9 mouse cellular contexts compared by ENCODE assay signal in genomic region chr11:75912944-75913657, GRCm38 (mm10). TPM values are rescaled to one million over a fixed set of nuclear protein-coding genes. Genes with fewer than 3 reads are reported as not detected.
DNase-seq lines count a peak whose midpoint lies in the region; ATAC-seq and TF ChIP-seq lines count a peak whose summit lies in the region.
"Had no signal": no experiment of that assay in that cellular context is flagged by ENCODE, and none has a peak within 500 bp of the region (broad histone marks: within the 10 kb centered on the region; RNA-seq: fewer than 3 reads in every experiment).

No protein-coding gene starts in this region.

- peak; percentile 22; the same call in 1 of the 2 replicates for TF ChIP-seq POLR2A in small intestine, adult 2 months (IDR thresholded peaks at IDR 0.05; ENCODE audit: low read depth, low read length)

- TF ChIP-seq CTCF in small intestine, adult 2 months (IDR thresholded peaks at IDR 0.05; ENCODE audit: extremely low read depth, insufficient read length, insufficient replicate concordance, low read depth, low read length), result peak; percentile 79; the same call in 1 of the 2 replicates

- H3K4me1 ChIP-seq in midbrain, embryonic 11.5 days (ENCODE audit: control insufficient read depth, insufficient read depth, low read length), result no peaks in the 10 kb centered on the region
- peaks cover 12% of the 10 kb centered on the region; the same call in 1 of the 2 replicates for H3K4me1 ChIP-seq in midbrain, embryonic 13.5 days (replicated peaks)
- no peaks in the 10 kb centered on the region for H3K4me1 ChIP-seq in embryonic facial prominence, embryonic 14.5 days (ENCODE audit: control insufficient read depth, insufficient read depth, low read length)
- H3K4me1 ChIP-seq in small intestine, adult 2 months (ENCODE audit: control insufficient read depth, insufficient read depth, insufficient read length, low read length), result peaks cover 3% of the 10 kb centered on the region
- H3K4me1 ChIP-seq: neural tube, embryonic 12.5 days had no signal

- no peak overlapping the region for H3K4me2 ChIP-seq in midbrain, embryonic 11.5 days
- no peak overlapping the region for H3K4me2 ChIP-seq in midbrain, embryonic 13.5 days (replicated peaks)
- H3K4me2 ChIP-seq in embryonic facial prominence, embryonic 14.5 days (ENCODE audit: low read depth, low read length), result no peak overlapping the region
- H3K4me2 ChIP-seq: neural tube, embryonic 12.5 days had no signal

- H3K4me3 ChIP-seq in midbrain, embryonic 11.5 days (ENCODE audit: low read depth, low read length), result no peak overlapping the region
- no peak overlapping the region for H3K4me3 ChIP-seq in midbrain, embryonic 13.5 days (replicated peaks)
- H3K4me3 ChIP-seq in embryonic facial prominence, embryonic 14.5 days (ENCODE audit: low read depth, low read length), result no peak overlapping the region
- no peak overlapping the region for H3K4me3 ChIP-seq in small intestine, adult 2 months (ENCODE audit: low read depth, low read length)
- H3K4me3 ChIP-seq: neural tube, embryonic 12.5 days had no signal

- H3K9ac ChIP-seq in midbrain, embryonic 11.5 days (ENCODE audit: low read length), result no peak overlapping the region
- no peak overlapping the region for H3K9ac ChIP-seq in midbrain, embryonic 13.5 days (replicated peaks)
- no peak overlapping the region for H3K9ac ChIP-seq in embryonic facial prominence, embryonic 14.5 days (ENCODE audit: low read depth, low read length)
- H3K9ac ChIP-seq: neural tube, embryonic 12.5 days had no signal

- H3K36me3 ChIP-seq in midbrain, embryonic 11.5 days (ENCODE audit: control insufficient read depth, insufficient read depth, low read length), result no peaks in the 10 kb centered on the region
- H3K36me3 ChIP-seq in midbrain, embryonic 13.5 days, result no peaks in the 10 kb centered on the region
- H3K36me3 ChIP-seq in embryonic facial prominence, embryonic 14.5 days (ENCODE audit: control insufficient read depth, insufficient read depth, low read length), result no peaks in the 10 kb centered on the region
- peaks cover 4% of the 10 kb centered on the region for H3K36me3 ChIP-seq in small intestine, adult 2 months (ENCODE audit: control insufficient read depth, insufficient read depth, low read length)
- H3K36me3 ChIP-seq: neural tube, embryonic 12.5 days had no signal

- WGBS in midbrain, embryonic 11.5 days, result 55% methylated on average over 10 of the region's 10 CpGs
- 56% methylated on average over 10 of the region's 10 CpGs for WGBS in midbrain, embryonic 13.5 days
- 44% methylated on average over 10 of the region's 10 CpGs for WGBS in embryonic facial prominence, embryonic 14.5 days
- WGBS in small intestine, adult 2 months, result 50% methylated on average over 10 of the region's 10 CpGs

- peak; percentile 95 for DNase-seq in midbrain, embryonic 11.5 days (ENCODE audit: low spot score, missing footprints)
- DNase-seq in adrenal gland, adult 2 months, result peak; percentile 73
- peak; percentile 54 for DNase-seq in embryonic facial prominence, embryonic 14.5 days (ENCODE audit: low spot score)
- peak; percentile 33 for DNase-seq in hindlimb bud, embryonic 11.5 days (ENCODE audit: extremely low spot score, low read depth, low spot score)
- peak; percentile 68 to 78 for DNase-seq in lung, adult 18-20 months
- DNase-seq in yolk sac, embryonic 10.5 days (ENCODE audit: low spot score), result no peak

- H3K9me3 ChIP-seq in midbrain, embryonic 11.5 days (ENCODE audit: control insufficient read depth, low read length), result no peaks in the 10 kb centered on the region
- H3K9me3 ChIP-seq in midbrain, embryonic 13.5 days, result no peaks in the 10 kb centered on the region; the same call in 1 of the 2 replicates
- H3K9me3 ChIP-seq in embryonic facial prominence, embryonic 14.5 days (ENCODE audit: control insufficient read depth, low read length), result 0 out of 2 replicates have a peak, but pooled peaks cover 4% of the 10 kb centered on the region

- ATAC-seq in midbrain, embryonic 11.5 days (ENCODE audit: low FRiP score), result no peak
- no peak for ATAC-seq in midbrain, embryonic 13.5 days
- peak; percentile 24; the same call in 1 of the 2 replicates for ATAC-seq in embryonic facial prominence, embryonic 14.5 days (ENCODE audit: low read depth)

- H3K27ac ChIP-seq in midbrain, embryonic 11.5 days (ENCODE audit: low read depth, low read length), result no peak overlapping the region
- no peak overlapping the region for H3K27ac ChIP-seq in midbrain, embryonic 13.5 days
- H3K27ac ChIP-seq in embryonic facial prominence, embryonic 14.5 days (replicated peaks; ENCODE audit: low read depth, low read length), result no peak overlapping the region
- H3K27ac ChIP-seq in small intestine, adult 2 months (ENCODE audit: insufficient read depth, low read depth, low read length), result no peak overlapping the region
- H3K27ac ChIP-seq: neural tube, embryonic 12.5 days had no signal

- H3K27me3 ChIP-seq in midbrain, embryonic 11.5 days (ENCODE audit: control insufficient read depth, insufficient read depth, low read length), result no peaks in the 10 kb centered on the region
- H3K27me3 ChIP-seq in midbrain, embryonic 13.5 days, result no peaks in the 10 kb centered on the region
- no peaks in the 10 kb centered on the region for H3K27me3 ChIP-seq in embryonic facial prominence, embryonic 14.5 days (replicated peaks; ENCODE audit: control insufficient read depth, insufficient read depth, low read length)
- H3K27me3 ChIP-seq in small intestine, adult 2 months (ENCODE audit: control insufficient read depth, insufficient read depth, low read length), result no peaks in the 10 kb centered on the region
- H3K27me3 ChIP-seq: neural tube, embryonic 12.5 days had no signal

RNA-seq across cellular contexts. Expression of gene Rph3al, which starts 25.1 kb away (rescaled TPM):
- polyA plus RNA-seq in midbrain, embryonic 11.5 days (2014; fragmentation: Nextera tagmentation; extraction: Ambion mirVana), result 0.66 and 1.1 TPM in 2 replicates
- 1.9 and 2.4 TPM in 2 replicates for polyA plus RNA-seq in midbrain, embryonic 13.5 days (2015; fragmentation: Nextera tagmentation; extraction: Ambion mirVana)
- 10 to 100 TPM; 16.6 to 18.0 TPM for total RNA-seq in adrenal gland, adult 2 months (2021)
- 19.6 and 20.4 TPM in 2 replicates for polyA plus RNA-seq in adrenal gland, adult 2 months (2012; rRNA removed)
- polyA plus RNA-seq in embryonic facial prominence, embryonic 14.5 days (2014; fragmentation: Nextera tagmentation; extraction: Ambion mirVana), result 3.0 TPM in 2 replicates
- 12.6 and 12.7 TPM in 2 replicates for polyA plus RNA-seq in small intestine, adult 2 months (2012; rRNA removed)
